Mouse (Mus musculus) liver, embryonic 14.5 days (tissue): Measurements from ENCODE around the gene Cic. TPM values are rescaled to one million over a fixed set of nuclear protein-coding genes. Genes with fewer than 3 reads are reported as not detected.

Experiments used
- ATAC-seq: fragments of 200-750 bp; cut with Nextera tagmentation; 2 replicates; pipeline ENCODE4 v1.8.0; 2017; ENCODE audit warnings: moderate number of reproducible peaks, mild to moderate bottlenecking, moderate library complexity; ENCODE audit not compliant: insufficient read depth
- DNase-seq, 3 experiments: peaks; one replicate each; pipeline ENCODE4 v3.0.0-alpha.2; 2012 to 2013; ENCODE audit warnings: low read depth in 3 of 3, low spot score in 3 of 3
- H3K27ac ChIP-seq: fragments of 300-500 bp; sonication (generic); 2 replicates; pipeline ENCODE4 v1.5.1; 2014; ENCODE audit warnings: moderate library complexity, mild to moderate bottlenecking, control low read depth, inconsistent platforms
- H3K27me3 ChIP-seq: fragments of 300-500 bp; sonication (generic); 2 replicates; pipeline ENCODE4 v1.6.1; 2014; ENCODE audit warnings: mild to moderate bottlenecking, low read length, moderate library complexity; ENCODE audit not compliant: control insufficient read depth, insufficient read depth
- H3K36me3 ChIP-seq: fragments of 300-500 bp; sonication (generic); replicated peaks from 2 replicates; pipeline ENCODE4 v1.6.1; 2014; ENCODE audit warnings: low read depth; ENCODE audit not compliant: control insufficient read depth, insufficient read depth
- H3K4me1 ChIP-seq, 2 experiments: fragments of 200-500 bp in 1 of 2; fragments of 300-500 bp in 1 of 2; sonication (generic) in 1 of 2; replicated peaks; 2 replicates each; pipeline ENCODE4 v1.6.1; 2012 to 2014; ENCODE audit warnings: antibody characterized with exemption in 1 of 2, inconsistent platforms in 1 of 2, low read length in 1 of 2; ENCODE audit not compliant: control insufficient read depth in 2 of 2, insufficient read depth in 2 of 2
- H3K4me2 ChIP-seq: fragments of 300-500 bp; sonication (generic); 2 replicates; pipeline ENCODE4 v1.6.1; 2014; ENCODE audit warnings: low read depth, mild to moderate bottlenecking, control low read depth, moderate library complexity
- H3K4me3 ChIP-seq, 2 experiments: fragments of 200-500 bp in 1 of 2; fragments of 300-500 bp in 1 of 2; sonication (generic) in 1 of 2; 2 replicates each; pipeline ENCODE4 v1.5.1; 2012 to 2014; ENCODE audit warnings: low read depth in 2 of 2, low read length in 2 of 2, mild to moderate bottlenecking in 2 of 2, control low read depth in 1 of 2, inconsistent platforms in 1 of 2, moderate library complexity in 1 of 2; ENCODE audit not compliant: insufficient read depth in 1 of 2
- H3K9ac ChIP-seq: fragments of 300-500 bp; sonication (generic); replicated peaks from 2 replicates; pipeline ENCODE4 v1.6.1; 2014; ENCODE audit warnings: mild to moderate bottlenecking, control low read depth, moderate library complexity
- H3K9me3 ChIP-seq: fragments of 300-500 bp; sonication (generic); 2 replicates; pipeline ENCODE4 v1.6.1; 2016; ENCODE audit warnings: low read length, mixed read lengths; ENCODE audit not compliant: control insufficient read depth
- CTCF ChIP-seq: IDR thresholded peaks from 2 replicates; pipeline ENCODE4 v1.5.1; 2016; ENCODE audit warnings: antibody characterized with exemption, low read depth, control low read depth
- EP300 ChIP-seq: IDR thresholded peaks from 2 replicates; pipeline ENCODE4 v1.6.1; 2016; ENCODE audit warnings: antibody characterized with exemption, low read depth
- WGBS: fragments of 180-500 bp; shearing (Covaris S2); extraction: QIAGEN DNeasy Blood & Tissue Kit; methylation state at CpG from one replicate; pipeline ENCODE4 v1.1.7; 2014; ENCODE audit not compliant: insufficient replicate concordance; 5-methylcytosine and 5-hydroxymethylcytosine counted together
- polyA plus RNA-seq, 2 experiments: library from polyadenylated mRNA; depleted of rRNA in 1 of 2; stranded (reverse) in 1 of 2; unstranded in 1 of 2; fragments of >200 nt; fragmentation: Nextera tagmentation in 1 of 2; extraction: Ambion mirVana in 1 of 2; gene quantifications; 2 replicates each; pipeline versions ENCODE4 v1.2.1 to v1.2.3; 2012 to 2014

Cic gene
- polyA plus RNA-seq, 2 experiments, result 9.7 to 14.8 TPM

DNA sequence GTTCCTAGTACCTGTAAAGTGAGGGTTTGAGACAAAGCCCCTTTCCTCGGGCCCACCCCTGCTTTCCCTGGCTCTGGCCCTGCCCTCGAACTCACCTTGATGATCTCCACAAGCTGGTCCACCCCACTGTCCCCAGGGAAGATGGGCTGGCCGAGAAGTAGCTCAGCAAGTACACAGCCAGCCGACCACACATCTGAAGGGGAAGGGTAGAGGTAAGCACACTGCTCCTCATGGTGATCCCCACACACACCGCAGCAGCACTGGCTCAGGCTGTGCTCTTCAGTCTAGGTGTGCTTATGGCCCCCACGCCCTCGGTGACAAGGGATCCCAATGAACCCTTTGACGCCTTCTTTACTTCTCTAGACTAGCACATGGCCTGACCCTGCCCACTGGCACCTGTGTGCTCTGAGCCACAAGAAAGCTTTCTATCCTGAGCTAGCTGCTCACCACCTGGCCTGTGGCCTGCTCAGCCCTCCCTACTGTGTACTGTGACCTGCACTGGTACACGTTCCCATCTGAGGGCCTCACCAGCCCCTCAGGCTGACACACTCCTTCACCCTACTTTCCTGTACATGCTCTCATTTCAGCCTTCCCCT, 36.7 kb upstream of the Cic start:
- Histone ChIP-seq H3K4me1 (peaks cover 0 to 6% of the 10 kb centered on the region in 2 experiments; a peak in 2 of 4 replicates), H3K4me3 (no peak overlapping the region), H3K27me3 (no peaks in the 10 kb centered on the region), H3K4me2 (no peak overlapping the region), H3K36me3 (peaks cover 87% of the 10 kb centered on the region), H3K9me3 (no peaks in the 10 kb centered on the region), H3K9ac (no peak overlapping the region), H3K27ac (no peak overlapping the region)
- 78% methylated on average over 9 of the region's 9 CpGs for WGBS
- TF ChIP-seq CTCF (no peak), EP300 (no peak)
- no peak for DNase-seq
- no peak; the same call in 1 of the 2 replicates for ATAC-seq

DNA sequence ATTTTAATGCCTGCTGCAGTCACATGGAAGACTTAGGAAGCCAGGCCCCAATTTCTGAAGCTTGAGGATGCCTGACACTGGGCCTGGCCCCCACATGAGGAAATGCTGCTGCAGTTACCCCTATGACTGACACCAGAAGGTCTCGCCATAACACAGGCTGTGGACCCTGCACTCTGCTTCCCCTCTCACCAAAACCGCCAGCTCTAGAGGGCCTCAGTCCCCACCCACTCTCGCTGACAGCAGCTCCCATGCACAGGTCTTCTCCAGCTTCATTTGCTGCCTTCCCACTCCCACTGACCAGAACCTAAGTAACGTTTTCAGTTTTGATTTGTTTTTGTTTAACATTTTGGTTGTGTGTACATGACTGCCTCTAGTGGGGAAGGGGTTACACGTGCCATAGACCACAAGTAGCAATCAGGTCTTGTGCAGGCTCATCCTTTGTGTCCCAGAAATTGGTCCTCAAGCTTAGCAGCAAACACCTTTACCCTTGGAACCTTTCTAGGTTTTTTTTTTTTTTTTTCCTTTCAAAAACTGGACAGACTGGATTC, 35.3 kb upstream of the Cic start:
- DNase-seq (no peak), ATAC-seq (no peak)
- H3K4me1 ChIP-seq, result peaks cover 9 to 12% of the 10 kb centered on the region in 2 experiments
- peaks cover 73% of the 10 kb centered on the region for H3K36me3 ChIP-seq
- no peak overlapping the region for H3K4me2 ChIP-seq
- no peak overlapping the region for H3K9ac ChIP-seq
- no peak overlapping the region for H3K27ac ChIP-seq
- H3K27me3 ChIP-seq, result no peaks in the 10 kb centered on the region
- WGBS, result 55% methylated on average over 5 of the region's 5 CpGs
- no peak overlapping the region for H3K4me3 ChIP-seq
- no peaks in the 10 kb centered on the region for H3K9me3 ChIP-seq
- TF ChIP-seq EP300 (no peak), CTCF (no peak)

DNA sequence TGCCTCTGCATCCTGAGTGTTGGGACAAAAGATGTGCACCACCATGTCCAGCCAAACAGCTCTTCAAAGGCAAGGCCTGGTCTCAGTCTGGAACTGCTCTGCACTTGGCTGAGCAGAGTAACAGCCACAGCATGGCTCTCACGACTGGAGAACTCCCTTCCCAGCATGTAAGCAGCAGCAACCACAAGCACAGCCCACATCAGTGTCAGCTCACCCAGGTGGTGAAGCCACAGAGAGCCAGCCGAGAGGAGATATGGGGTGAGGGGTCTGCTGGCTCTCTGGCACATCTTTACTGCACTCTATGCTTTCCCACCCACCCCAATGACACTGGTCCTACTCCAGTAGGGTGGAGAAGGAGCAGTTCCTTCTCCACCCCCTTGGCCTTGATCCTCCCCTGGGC, 34.4 kb upstream of the Cic start:
- Histone ChIP-seq H3K36me3 (peaks cover 64% of the 10 kb centered on the region), H3K4me1 (peaks cover 9 to 12% of the 10 kb centered on the region in 2 experiments), H3K9ac (no peak overlapping the region), H3K27me3 (no peaks in the 10 kb centered on the region), H3K4me3 (no peak overlapping the region), H3K27ac (no peak overlapping the region), H3K4me2 (no peak overlapping the region), H3K9me3 (no peaks in the 10 kb centered on the region)
- WGBS, result 56% methylated on average over 2 of the region's 2 CpGs
- DNase-seq (no peak), ATAC-seq (no peak)
- TF ChIP-seq CTCF (no peak), EP300 (no peak)

DNA sequence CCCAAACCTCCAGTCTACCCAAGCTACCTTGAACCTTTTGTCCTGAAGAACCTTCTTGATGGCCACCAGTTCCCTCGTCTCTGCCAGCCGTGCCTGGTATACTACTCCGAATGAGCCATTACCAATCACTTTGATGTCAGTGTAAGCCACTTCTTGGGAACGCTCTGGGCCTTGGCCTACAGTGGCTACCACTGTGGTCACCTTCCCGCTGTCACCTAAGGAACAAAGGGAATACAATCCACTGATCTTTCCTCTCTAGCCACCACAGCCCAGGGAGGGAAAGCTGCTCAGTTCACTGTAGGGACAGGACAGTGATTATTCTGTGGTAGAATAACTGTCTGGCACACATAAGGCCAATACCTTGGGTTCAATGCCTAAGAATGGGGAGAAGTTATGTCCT, 32.0 kb upstream of the Cic start:
- peak overlapping the region; percentile 95 for H3K4me2 ChIP-seq
- WGBS, result 90% methylated on average over 5 of the region's 5 CpGs

DNA sequence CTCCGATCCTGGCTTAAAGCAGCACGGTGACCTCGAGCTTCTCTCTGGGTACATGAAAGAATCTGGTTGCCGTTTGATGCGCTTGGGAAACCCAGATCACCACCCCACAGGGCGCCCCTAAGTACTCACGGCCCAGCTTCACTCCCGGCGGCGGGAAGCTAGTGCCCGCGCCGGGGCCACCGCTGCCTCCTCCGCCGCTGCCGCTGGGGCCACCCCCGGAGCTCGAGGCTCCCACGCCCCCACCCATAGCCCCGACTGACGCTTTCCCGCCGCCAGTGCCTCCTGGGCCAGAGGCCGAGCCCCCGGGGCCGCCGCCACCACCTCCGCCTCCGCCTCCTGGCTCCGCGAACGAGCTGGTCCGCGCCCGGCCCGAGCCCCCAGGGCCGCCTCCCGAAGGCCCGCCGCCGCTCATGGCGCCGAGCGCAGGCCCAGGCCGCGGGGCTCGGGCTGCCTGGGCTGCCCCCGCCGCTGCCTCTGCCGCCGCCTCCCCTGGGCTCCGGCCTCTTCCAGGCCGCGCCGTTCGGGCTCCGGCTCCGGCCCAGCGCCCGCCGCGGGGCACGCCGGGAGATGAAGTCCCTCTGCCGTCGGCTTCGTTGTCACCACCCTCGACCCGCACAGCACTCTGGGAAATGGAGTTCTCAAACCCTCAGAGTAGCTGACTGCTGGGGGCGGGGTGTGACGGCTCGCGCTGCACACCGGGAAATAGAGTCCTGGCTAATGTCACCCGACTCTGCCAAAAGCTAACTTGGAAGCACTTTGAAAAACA, 30.1 kb upstream of the Cic start, which contains the start of gene Gsk3a:
TSS of gene Gsk3a (minus strand) at position 603 of the 766 bp plus-strand sequence.
- under 1% methylated on average over 76 of the region's 76 CpGs for WGBS
- peak; percentile 81 for ATAC-seq
- Histone ChIP-seq H3K27ac (peak within 1 kb of the TSS; percentile 91), H3K4me1 (peaks cover 9 to 15% of the 10 kb centered on the region in 2 experiments), H3K4me3 (peak within 1 kb of the TSS; percentile 93 to 99), H3K9me3 (no peaks in the 10 kb centered on the region), H3K36me3 (peaks cover 21% of the 10 kb centered on the region), H3K4me2 (peak within 1 kb of the TSS; percentile 95), H3K27me3 (no peaks in the 10 kb centered on the region), H3K9ac (peak within 1 kb of the TSS; percentile 93)
- peak; percentile 95 to 98 (median 98) for DNase-seq
- TF ChIP-seq CTCF (no peak), EP300 (no peak)

More for the DNA sequence above, 32.0 kb upstream of the Cic start:
- Histone ChIP-seq H3K9ac (peak overlapping the region; percentile 93), H3K9me3 (no peaks in the 10 kb centered on the region), H3K27me3 (no peaks in the 10 kb centered on the region), H3K4me1 (peaks cover 9 to 15% of the 10 kb centered on the region in 2 experiments), H3K4me3 (peak overlapping the region in 1 of 2 experiments; percentile 93; a peak in 1 of 4 replicates), H3K27ac (no peak overlapping the region), H3K36me3 (peaks cover 40% of the 10 kb centered on the region)
- ATAC-seq (no peak), DNase-seq (no peak)
- TF ChIP-seq EP300 (no peak), CTCF (no peak)
